Mouse (Mus musculus): ENCODE data around the gene Zfp281. TPM values are rescaled to one million over a fixed set of nuclear protein-coding genes. Genes with fewer than 3 reads are reported as not detected.

Zfp281 gene
- polyA plus RNA-seq, 2 experiments: 2.9 to 6.7 TPM

- Histone ChIP-seq H3K9ac (replicated peaks) (no peak overlapping the region), H3K4me1 (replicated peaks; ENCODE audit: control insufficient read depth in 2 of 2, insufficient read depth in 2 of 2, low read length in 1 of 2) (peaks cover 0 to 6% of the 10 kb centered on the region in 2 experiments; a peak in 1 of 4 replicates), H3K27me3 (ENCODE audit: control insufficient read depth, insufficient read depth, low read length) (no peaks in the 10 kb centered on the region), H3K4me3 (ENCODE audit: insufficient read depth in 1 of 2, low read depth in 2 of 2, low read length in 2 of 2) (no peak overlapping the region), H3K36me3 (replicated peaks; ENCODE audit: control insufficient read depth, insufficient read depth, low read depth) (no peaks in the 10 kb centered on the region), H3K9me3 (ENCODE audit: control insufficient read depth, low read length) (no peaks in the 10 kb centered on the region), H3K27ac (no peak overlapping the region), H3K4me2 (ENCODE audit: low read depth) (no peak overlapping the region)
- no peak for ATAC-seq (ENCODE audit: insufficient read depth)
- 57% methylated on average over 7 of the region's 7 CpGs for WGBS (ENCODE audit: insufficient replicate concordance)
- TF ChIP-seq CTCF (IDR thresholded peaks at IDR 0.05; ENCODE audit: low read depth) (no peak), EP300 (IDR thresholded peaks at IDR 0.05; ENCODE audit: low read depth) (no peak)
- no peak for DNase-seq (ENCODE audit: low read depth in 3 of 3, low spot score in 3 of 3)
These were observed 45.2 kb downstream of the Zfp281 start for GRCm38 (mm10) chr1:136669926-136670325.

GRCm38 (mm10) chr1:136670421-136670820 lies 45.7 kb downstream of the Zfp281 start:
- Histone ChIP-seq H3K9me3 (ENCODE audit: control insufficient read depth, low read length) (no peaks in the 10 kb centered on the region), H3K9ac (replicated peaks) (no peak overlapping the region), H3K4me1 (replicated peaks; ENCODE audit: control insufficient read depth in 2 of 2, insufficient read depth in 2 of 2, low read length in 1 of 2) (peaks cover 0 to 6% of the 10 kb centered on the region in 2 experiments; a peak in 2 of 4 replicates), H3K27ac (no peak overlapping the region), H3K27me3 (ENCODE audit: control insufficient read depth, insufficient read depth, low read length) (no peaks in the 10 kb centered on the region), H3K4me2 (ENCODE audit: low read depth) (no peak overlapping the region), H3K36me3 (replicated peaks; ENCODE audit: control insufficient read depth, insufficient read depth, low read depth) (no peaks in the 10 kb centered on the region), H3K4me3 (ENCODE audit: insufficient read depth in 1 of 2, low read depth in 2 of 2, low read length in 2 of 2) (no peak overlapping the region)
- WGBS (ENCODE audit: insufficient replicate concordance): 57% methylated on average over 16 of the region's 16 CpGs
- DNase-seq (ENCODE audit: low read depth in 3 of 3, low spot score in 3 of 3) (no peak), ATAC-seq (ENCODE audit: insufficient read depth) (no peak)
- no peak for TF ChIP-seq EP300 (IDR thresholded peaks at IDR 0.05; ENCODE audit: low read depth)
- TF ChIP-seq CTCF (IDR thresholded peaks at IDR 0.05; ENCODE audit: low read depth): no peak

- Histone ChIP-seq H3K27me3 (ENCODE audit: control insufficient read depth, insufficient read depth, low read length) (no peaks in the 10 kb centered on the region), H3K27ac (no peak overlapping the region), H3K4me2 (ENCODE audit: low read depth) (no peak overlapping the region), H3K9ac (replicated peaks) (no peak overlapping the region), H3K4me3 (ENCODE audit: insufficient read depth in 1 of 2, low read depth in 2 of 2, low read length in 2 of 2) (no peak overlapping the region), H3K9me3 (ENCODE audit: control insufficient read depth, low read length) (no peaks in the 10 kb centered on the region), H3K4me1 (replicated peaks; ENCODE audit: control insufficient read depth in 2 of 2, insufficient read depth in 2 of 2, low read length in 1 of 2) (peaks cover 0 to 3% of the 10 kb centered on the region in 2 experiments; a peak in 2 of 4 replicates), H3K36me3 (replicated peaks; ENCODE audit: control insufficient read depth, insufficient read depth, low read depth) (no peaks in the 10 kb centered on the region)
- DNase-seq (ENCODE audit: low read depth in 3 of 3, low spot score in 3 of 3): no peak
- WGBS (ENCODE audit: insufficient replicate concordance): 76% methylated on average over 12 of the region's 12 CpGs
- TF ChIP-seq EP300 (IDR thresholded peaks at IDR 0.05; ENCODE audit: low read depth) (no peak), CTCF (IDR thresholded peaks at IDR 0.05; ENCODE audit: low read depth) (no peak)
- no peak for ATAC-seq (ENCODE audit: insufficient read depth)
These were observed 47.2 kb downstream of the Zfp281 start for GRCm38 (mm10) chr1:136671767-136672434.

GRCm38 (mm10) chr1:136672564-136672963 lies 47.9 kb downstream of the Zfp281 start:
- no peak overlapping the region for H3K4me2 ChIP-seq (ENCODE audit: low read depth)
- no peak overlapping the region for H3K9ac ChIP-seq (replicated peaks)
- no peak overlapping the region for H3K27ac ChIP-seq
- ATAC-seq (ENCODE audit: insufficient read depth) (no peak), DNase-seq (ENCODE audit: low read depth in 3 of 3, low spot score in 3 of 3) (no peak)
- no peak overlapping the region for H3K4me3 ChIP-seq (ENCODE audit: insufficient read depth in 1 of 2, low read depth in 2 of 2, low read length in 2 of 2)
- WGBS (ENCODE audit: insufficient replicate concordance): 68% methylated on average over 6 of the region's 6 CpGs
- H3K27me3 ChIP-seq (ENCODE audit: control insufficient read depth, insufficient read depth, low read length): no peaks in the 10 kb centered on the region
- no peaks in the 10 kb centered on the region for H3K36me3 ChIP-seq (replicated peaks; ENCODE audit: control insufficient read depth, insufficient read depth, low read depth)
- TF ChIP-seq EP300 (IDR thresholded peaks at IDR 0.05; ENCODE audit: low read depth) (no peak), CTCF (IDR thresholded peaks at IDR 0.05; ENCODE audit: low read depth) (no peak)
- peaks cover 0 to 3% of the 10 kb centered on the region in 2 experiments; a peak in 2 of 4 replicates for H3K4me1 ChIP-seq (replicated peaks; ENCODE audit: control insufficient read depth in 2 of 2, insufficient read depth in 2 of 2, low read length in 1 of 2)
- no peaks in the 10 kb centered on the region for H3K9me3 ChIP-seq (ENCODE audit: control insufficient read depth, low read length)

GRCm38 (mm10) chr1:136673293-136673692 lies 48.6 kb downstream of the Zfp281 start:
- H3K9me3 ChIP-seq (ENCODE audit: control insufficient read depth, low read length): no peaks in the 10 kb centered on the region
- H3K4me2 ChIP-seq (ENCODE audit: low read depth): no peak overlapping the region
- H3K36me3 ChIP-seq (replicated peaks; ENCODE audit: control insufficient read depth, insufficient read depth, low read depth): no peaks in the 10 kb centered on the region
- no peaks in the 10 kb centered on the region for H3K27me3 ChIP-seq (ENCODE audit: control insufficient read depth, insufficient read depth, low read length)
- H3K4me1 ChIP-seq (replicated peaks; ENCODE audit: control insufficient read depth in 2 of 2, insufficient read depth in 2 of 2, low read length in 1 of 2): peaks cover 0 to 3% of the 10 kb centered on the region in 2 experiments; a peak in 2 of 4 replicates
- H3K4me3 ChIP-seq (ENCODE audit: insufficient read depth in 1 of 2, low read depth in 2 of 2, low read length in 2 of 2): no peak overlapping the region
- no peak overlapping the region for H3K9ac ChIP-seq (replicated peaks)
- DNase-seq (ENCODE audit: low read depth in 3 of 3, low spot score in 3 of 3) (no peak), ATAC-seq (ENCODE audit: insufficient read depth) (no peak)
- no peak for TF ChIP-seq EP300 (IDR thresholded peaks at IDR 0.05; ENCODE audit: low read depth)
- no peak for TF ChIP-seq CTCF (IDR thresholded peaks at IDR 0.05; ENCODE audit: low read depth)
- WGBS (ENCODE audit: insufficient replicate concordance): 43% methylated on average over 4 of the region's 4 CpGs
- H3K27ac ChIP-seq: no peak overlapping the region

All from liver, embryonic 14.5 days (tissue).